Mouse (Mus musculus) thymus, postnatal 14 days (tissue): ENCODE measurements around the gene Shroom3.

Source experiments
- DNase-seq: peaks from one replicate; pipeline ENCODE4 v3.0.0; 2021

The Shroom3 gene

DNA sequence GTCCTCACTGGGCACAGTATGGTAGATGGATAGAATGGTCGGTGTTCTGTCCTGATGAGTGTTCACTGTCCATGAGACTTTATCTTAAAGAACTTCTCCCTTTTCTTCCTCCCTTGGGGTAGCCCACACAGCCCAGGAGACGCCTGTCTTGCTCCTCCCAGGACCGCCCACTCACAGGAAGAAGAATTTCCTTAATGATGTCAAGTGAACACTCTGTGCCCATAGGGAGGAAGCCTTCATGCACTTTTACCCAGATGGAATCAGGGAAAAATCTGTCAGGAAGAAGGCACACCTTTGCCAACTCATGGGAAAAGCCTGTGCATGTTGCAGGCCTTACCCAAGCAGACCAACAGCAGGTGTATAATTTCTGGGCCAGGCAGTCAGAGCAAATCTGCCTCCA lies 174.9 kb downstream of the Shroom3 start:
- DNase-seq: no peak

- DNase-seq: no peak
These were observed 175.3 kb downstream of the Shroom3 start for GRCm38 (mm10) chr5:92858576-92858975.

DNA sequence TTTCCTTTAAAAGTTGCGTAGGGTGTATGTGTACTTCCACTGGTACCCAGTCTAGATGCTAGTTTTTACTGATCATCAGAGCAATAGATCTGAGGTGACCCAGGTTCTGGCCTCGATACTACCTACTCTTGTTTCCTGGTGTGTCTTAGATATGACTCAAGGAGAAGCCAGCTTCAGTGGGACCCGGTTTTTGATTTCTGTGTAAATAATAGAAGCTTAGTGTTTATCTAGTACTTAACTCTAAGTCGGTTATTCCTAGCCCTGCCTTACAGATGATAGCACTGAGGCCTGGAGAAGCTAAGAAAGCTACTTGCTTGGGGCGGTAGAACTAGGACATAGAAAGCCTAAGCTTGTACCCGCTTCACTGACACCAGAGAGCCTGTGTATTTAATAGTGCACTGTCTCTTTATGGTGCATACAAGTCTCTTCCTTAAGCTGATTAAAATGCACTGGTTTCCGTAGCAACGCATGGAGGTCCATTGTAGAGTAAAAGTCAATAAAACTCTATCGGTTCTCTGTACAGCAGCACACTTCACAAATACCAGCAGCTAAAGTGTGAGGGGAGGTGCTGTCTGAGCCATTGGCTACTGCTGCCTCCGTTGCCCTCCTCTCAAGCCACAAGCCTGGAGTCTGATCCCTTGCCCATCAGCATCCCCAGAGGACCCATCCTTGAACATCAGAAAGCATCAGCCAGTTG lies 178.3 kb downstream of the Shroom3 start:
- DNase-seq: no peak

DNA sequence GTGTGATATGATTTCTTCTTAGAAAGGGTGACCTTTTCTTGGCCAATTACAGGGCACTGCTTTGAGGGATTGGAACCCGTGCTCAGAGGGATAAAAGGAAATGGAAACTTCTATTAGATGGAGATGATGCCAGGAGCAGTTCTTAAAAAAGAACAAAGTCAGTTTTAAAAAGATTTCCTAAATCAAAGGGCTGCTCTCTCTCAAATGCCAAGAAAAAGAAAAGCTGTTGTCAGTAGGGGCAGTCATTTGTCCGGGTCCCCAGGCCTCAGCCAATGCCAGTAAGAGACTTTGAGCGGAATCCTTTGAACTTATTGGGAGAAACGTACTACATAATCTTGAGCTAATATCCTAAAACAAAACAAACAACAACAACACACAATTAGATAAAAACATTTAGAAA lies 181.9 kb downstream of the Shroom3 start:
- no peak for DNase-seq

DNA sequence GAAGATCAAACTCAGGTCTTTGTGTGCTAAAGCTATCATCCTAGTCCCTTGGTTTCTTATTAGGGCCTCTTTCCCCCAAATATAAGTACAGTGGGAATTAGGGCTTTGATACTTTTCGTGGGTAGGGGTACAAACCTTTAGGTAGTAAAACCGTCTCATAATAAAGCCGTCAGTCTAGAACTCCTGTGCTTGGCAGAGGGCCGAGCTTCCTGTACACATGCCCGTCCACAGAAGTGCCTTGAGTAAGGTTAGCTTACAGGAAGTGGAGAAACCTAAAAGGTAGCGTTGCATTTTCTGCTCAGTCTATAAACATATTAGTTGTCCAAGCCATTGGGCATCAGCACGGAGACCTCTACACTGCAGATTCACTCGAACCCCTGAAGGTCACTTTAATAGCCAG lies 183.3 kb downstream of the Shroom3 start:
- no peak for DNase-seq

DNA sequence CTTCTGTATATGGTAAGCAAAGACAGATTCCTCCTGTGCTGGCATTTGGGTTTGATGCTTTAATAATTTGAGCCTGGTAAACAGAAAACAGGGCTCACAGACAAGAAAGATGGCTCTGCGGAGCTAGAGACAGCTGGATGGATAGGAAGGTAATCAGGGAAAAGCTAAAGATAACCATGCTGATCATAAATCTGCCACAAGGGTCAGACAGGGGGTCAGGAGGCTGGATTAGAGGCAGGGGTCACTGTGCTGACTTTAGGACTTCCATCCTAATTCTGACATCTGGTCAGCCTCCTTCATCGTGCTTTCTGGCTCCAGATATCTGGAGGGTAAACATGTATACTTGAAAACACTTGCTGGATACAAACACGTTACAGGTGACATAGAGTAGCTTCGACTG lies 184.0 kb downstream of the Shroom3 start:
- DNase-seq: no peak

DNA sequence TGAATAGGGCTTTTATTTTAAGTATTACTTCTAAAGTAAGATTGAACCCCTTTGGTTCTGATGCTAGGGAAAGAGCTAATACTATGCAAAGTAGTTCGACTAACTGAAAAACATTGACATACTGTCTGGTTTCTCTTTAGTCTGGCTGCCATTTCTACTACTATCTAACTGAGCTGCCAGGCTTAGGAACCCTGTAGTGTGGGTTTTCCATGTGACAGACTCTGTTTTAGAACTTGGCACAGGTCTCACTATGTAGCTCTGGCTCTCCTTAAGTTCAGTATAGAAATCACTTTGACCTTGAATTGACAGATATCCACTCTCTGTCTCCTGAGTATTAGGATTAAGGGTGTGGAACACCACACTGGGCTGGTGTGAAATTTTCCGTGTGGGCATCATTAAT lies 185.0 kb downstream of the Shroom3 start:
- DNase-seq: no peak

- no peak for DNase-seq
These were observed 187.8 kb downstream of the Shroom3 start for GRCm38 (mm10) chr5:92871048-92871447.

- no peak for DNase-seq
These were observed 188.9 kb downstream of the Shroom3 start for GRCm38 (mm10) chr5:92872182-92872581.

- DNase-seq: no peak
These were observed 189.8 kb downstream of the Shroom3 start for GRCm38 (mm10) chr5:92872991-92873390.

DNA sequence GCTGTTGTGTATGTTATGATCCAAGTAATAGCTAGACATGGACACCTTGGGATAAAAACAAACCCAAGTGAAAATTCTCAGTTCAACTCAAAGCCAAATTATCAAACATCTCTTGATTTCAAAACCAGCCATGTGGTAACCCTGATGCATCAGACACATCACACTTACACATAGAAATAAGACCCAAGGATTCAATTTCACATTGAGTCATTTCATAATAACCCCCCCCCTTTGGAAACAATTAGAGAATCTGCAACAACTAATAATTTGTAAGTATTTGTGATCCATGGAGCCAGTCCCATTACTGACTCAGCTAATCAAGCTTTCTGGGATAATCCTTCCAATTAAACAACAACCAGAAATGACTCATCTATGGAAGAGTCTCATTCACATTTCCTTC lies 190.3 kb downstream of the Shroom3 start:
- no peak for DNase-seq

DNA sequence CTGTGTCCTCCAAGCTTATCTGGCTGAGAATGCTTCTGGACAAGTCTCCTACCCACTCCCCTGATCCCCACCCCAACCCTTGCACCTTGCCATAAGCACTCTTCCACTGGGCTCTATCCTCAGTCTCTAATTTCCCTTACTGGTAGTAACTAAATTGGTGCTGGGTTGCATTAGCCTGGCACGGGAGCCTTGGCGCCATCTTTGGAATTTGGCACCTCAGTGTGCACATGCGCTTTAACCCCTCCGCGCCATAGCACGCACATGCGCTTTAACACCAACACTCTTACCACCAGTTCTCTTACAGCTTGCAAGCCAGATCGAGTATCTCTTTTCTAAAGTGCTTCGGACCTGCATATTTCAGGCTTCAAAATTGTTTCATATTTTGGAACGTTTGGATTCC lies 192.6 kb downstream of the Shroom3 start:
- no peak for DNase-seq

DNA sequence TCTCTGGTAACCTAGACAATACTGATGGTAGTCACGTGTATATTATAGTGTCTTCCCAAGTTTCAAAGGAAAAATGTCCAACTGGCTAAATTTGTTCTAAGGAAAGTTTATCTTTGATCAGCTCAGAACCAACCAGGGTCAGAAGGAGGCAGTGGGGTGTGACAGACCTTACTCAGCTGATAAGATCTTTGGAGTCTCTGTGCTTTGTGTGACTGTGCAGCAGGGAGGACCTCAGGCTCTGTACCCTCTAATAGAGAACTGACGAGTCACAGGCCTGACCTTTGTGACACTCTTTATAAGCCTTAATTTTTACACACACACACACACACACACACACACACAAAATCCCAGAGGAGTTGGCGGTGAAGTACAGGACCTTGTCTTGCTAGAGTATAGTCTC lies 193.9 kb downstream of the Shroom3 start:
- DNase-seq: no peak

GRCm38 (mm10) chr5:92880393-92880792 lies 197.2 kb downstream of the Shroom3 start:
- DNase-seq: no peak

- DNase-seq: no peak
These were observed 197.7 kb downstream of the Shroom3 start for GRCm38 (mm10) chr5:92880893-92881292.

DNA sequence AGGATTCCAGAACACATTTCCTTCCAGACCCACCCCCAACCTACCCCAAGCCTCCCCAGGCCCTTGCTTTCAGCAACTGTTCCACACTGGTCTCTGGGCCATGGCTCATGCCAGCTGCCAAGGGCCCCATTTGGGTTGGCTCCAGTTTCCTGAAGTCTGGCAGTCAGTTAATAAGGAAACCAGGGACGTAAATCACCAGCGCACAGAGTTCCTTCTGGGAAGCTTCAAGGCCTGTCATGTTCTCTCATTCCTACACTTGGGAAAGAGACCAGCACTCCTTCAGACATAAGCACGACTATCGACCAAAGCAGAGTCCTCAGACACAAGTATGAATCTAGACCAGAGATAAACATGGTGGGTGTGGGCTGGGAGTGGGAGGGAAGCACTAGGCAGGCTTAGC lies 202.9 kb downstream of the Shroom3 start:
- DNase-seq: no peak

DNA sequence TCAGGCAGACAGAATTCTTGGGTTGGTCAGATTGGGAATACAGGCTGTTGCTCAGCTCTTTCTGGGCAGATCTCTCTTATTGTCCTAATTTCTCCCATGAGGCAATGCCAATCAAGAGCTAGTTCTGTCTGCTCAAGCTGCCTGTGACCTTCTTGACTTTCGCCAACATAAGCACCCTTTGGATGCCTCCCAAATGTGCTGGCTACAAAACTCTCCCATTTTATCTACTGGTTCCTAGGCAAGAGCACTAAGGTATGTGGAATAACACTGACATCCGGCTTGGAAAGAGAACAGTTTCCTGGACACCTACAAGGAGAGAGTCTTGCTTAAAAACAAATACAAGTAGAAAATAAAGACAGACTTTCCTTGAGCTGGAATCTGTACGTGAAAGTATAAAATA lies 204.3 kb downstream of the Shroom3 start:
- DNase-seq: no peak

DNA sequence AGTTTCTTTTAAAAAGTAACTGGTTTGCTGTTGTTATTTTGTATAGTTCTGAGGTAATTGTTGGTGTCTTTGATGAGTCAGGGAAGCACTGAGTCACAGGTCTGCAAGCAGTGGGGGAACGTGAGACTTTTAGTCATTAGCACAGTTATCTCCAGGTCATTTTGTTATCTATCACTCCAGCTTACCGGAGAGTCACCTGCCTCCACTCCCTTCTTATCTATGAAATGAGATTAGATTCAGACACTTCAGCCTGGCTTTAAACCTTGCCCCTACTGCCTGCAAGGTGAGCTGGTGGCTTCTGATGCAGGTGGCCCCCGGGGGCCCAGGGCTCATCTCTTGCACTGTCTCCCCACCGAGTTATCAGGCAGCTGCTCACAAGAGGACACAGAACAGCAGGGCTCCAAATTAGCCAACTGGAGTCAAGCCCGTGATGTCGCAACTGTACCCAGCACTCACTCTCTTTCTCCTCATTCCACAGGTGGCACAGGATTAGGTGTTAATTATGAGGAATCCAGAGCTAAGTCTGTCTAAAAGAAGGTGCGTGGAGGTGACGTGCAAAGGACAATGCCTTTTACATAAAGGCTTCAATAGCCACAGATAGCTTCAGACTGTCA lies 205.5 kb downstream of the Shroom3 start:
- DNase-seq: no peak

DNA sequence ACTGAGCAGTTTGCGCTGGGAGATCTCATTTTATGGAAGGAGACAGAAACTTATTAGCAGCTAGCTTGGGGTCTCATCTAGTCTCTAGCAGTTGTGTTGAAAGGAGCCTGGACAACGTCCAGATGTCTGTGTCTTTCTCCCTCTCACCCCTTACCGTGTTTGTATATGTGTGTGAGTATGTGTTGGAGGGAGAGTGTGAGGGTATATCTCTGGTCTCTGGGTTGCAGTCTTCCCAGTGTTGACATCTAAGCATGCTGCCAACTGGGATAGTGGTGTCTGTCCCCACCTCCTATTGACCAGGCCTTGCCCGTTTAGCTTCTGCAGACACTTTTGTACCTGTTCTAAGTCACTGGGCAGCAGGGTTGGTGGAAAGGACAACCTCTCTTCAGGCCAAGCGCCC lies 207.7 kb downstream of the Shroom3 start:
- DNase-seq: no peak

GRCm38 (mm10) chr5:92893284-92893683 lies 210.0 kb downstream of the Shroom3 start:
- no peak for DNase-seq

- no peak for DNase-seq
These were observed 210.5 kb downstream of the Shroom3 start for GRCm38 (mm10) chr5:92893711-92894110.

DNA sequence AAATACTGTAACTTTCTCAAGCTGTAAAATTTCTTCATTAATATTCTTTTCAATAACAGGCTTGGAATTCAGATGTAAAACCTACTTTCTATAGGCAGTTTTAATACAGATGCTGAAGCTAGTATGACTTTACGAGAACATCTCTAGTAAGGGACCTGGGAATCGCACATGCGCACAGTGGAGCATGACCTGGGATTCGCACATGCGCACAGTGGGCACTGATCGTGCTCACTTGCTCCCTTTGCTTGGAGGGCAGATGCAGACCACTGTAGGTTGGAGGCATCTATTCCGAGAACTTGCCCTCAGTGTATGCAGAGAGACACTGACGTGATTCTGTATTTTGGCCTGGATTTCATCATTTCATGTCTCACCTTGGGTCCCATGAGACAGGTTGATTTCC lies 212.6 kb downstream of the Shroom3 start:
- no peak for DNase-seq

GRCm38 (mm10) chr5:92896725-92897280 lies 213.6 kb downstream of the Shroom3 start:
- no peak for DNase-seq
